Mouse (Mus musculus) ES-CJ7 (cell line): ENCODE data around the gene Rbp2.
A peak's percentile ranks its signal among the peaks of the same experiment; 100 is the strongest.

ENCODE experiments used
- DNase-seq: peaks from one replicate; pipeline ENCODE4 v3.0.0; 2011; ENCODE audit warnings: low read depth, low spot score

The Rbp2 gene

GRCm38 (mm10) chr9:98523872-98524271 is 38.0 kb downstream of the Rbp2 start:
- DNase-seq, result no peak

GRCm38 (mm10) chr9:98524786-98525542 is 39.0 kb downstream of the Rbp2 start:
- DNase-seq, result no peak

GRCm38 (mm10) chr9:98525543-98525924 is 39.6 kb downstream of the Rbp2 start:
- DNase-seq, result no peak

- no peak for DNase-seq
Observed at GRCm38 (mm10) chr9:98527226-98527625, 41.3 kb downstream of the Rbp2 start.

- no peak for DNase-seq
Observed at GRCm38 (mm10) chr9:98529776-98530175, 43.9 kb downstream of the Rbp2 start.

- DNase-seq, result no peak
Observed at GRCm38 (mm10) chr9:98530999-98531398, 45.1 kb downstream of the Rbp2 start.

GRCm38 (mm10) chr9:98534675-98535280 is 48.9 kb downstream of the Rbp2 start:
- DNase-seq, result no peak

- peak; percentile 45 for DNase-seq
Observed at GRCm38 (mm10) chr9:98535763-98536162, 49.8 kb downstream of the Rbp2 start.

GRCm38 (mm10) chr9:98538017-98538712 is 52.2 kb downstream of the Rbp2 start:
- no peak for DNase-seq

GRCm38 (mm10) chr9:98538713-98539360 is 52.9 kb downstream of the Rbp2 start:
- peak; percentile 78 for DNase-seq

- DNase-seq, result no peak
Observed at GRCm38 (mm10) chr9:98544042-98544441, 58.1 kb downstream of the Rbp2 start.
